Mouse (Mus musculus) limb, embryonic 11.5 days (tissue): ENCODE measurements around the gene Cd200r4. TPM values are rescaled to one million over a fixed set of nuclear protein-coding genes. Genes with fewer than 3 reads are reported as not detected.

Experiments
- polyA plus RNA-seq: library from polyadenylated mRNA; unstranded; fragments of >200 nt; fragmentation: Nextera tagmentation; extraction: Ambion mirVana; gene quantifications from 2 replicates; pipeline ENCODE4 v1.2.1, GENCODE M21; 2014

The Cd200r4 gene
- polyA plus RNA-seq, 1 experiment from 2014 or later, result not detected

Other genes starting within 250 kb of the Cd200r4 start
- 11.9 and 12.0 TPM in 2 replicates for gene Nepro, start 87.4 kb upstream of the Cd200r4 start, polyA plus RNA-seq
- gene Gtpbp8, start 65.4 kb upstream of the Cd200r4 start, polyA plus RNA-seq, result 26.4 and 28.7 TPM in 2 replicates
- 0.32 and 0.34 TPM in 2 replicates for gene Cd200r1, start 46.0 kb upstream of the Cd200r4 start, polyA plus RNA-seq
- not detected in 2 replicates for gene Cd200r2, start 55.4 kb downstream of the Cd200r4 start, polyA plus RNA-seq
- gene Cd200r3, start 131.9 kb downstream of the Cd200r4 start, polyA plus RNA-seq, result not detected in 2 replicates